Mouse (Mus musculus): Measurements from ENCODE around the gene Prpf38b.

Prpf38b gene

GRCm38 (mm10) chr3:108911548-108912413 is at the start of gene Prpf38b:
TSS of gene Prpf38b (minus strand) at chr3:108911727.
- DNase-seq (ENCODE audit: low spot score in 2 of 2), result peak; percentile 94

GRCm38 (mm10) chr3:108961226-108961625 is 49.7 kb upstream of the Prpf38b start:
- no peak for DNase-seq (ENCODE audit: low spot score in 2 of 2)

GRCm38 (mm10) chr3:108959680-108960295 is 48.3 kb upstream of the Prpf38b start:
- DNase-seq (ENCODE audit: low spot score in 2 of 2), result no peak

- no peak for DNase-seq (ENCODE audit: low spot score in 2 of 2)
These were observed 46.4 kb upstream of the Prpf38b start for GRCm38 (mm10) chr3:108957976-108958375.

GRCm38 (mm10) chr3:108940996-108941395 is 29.5 kb upstream of the Prpf38b start:
- DNase-seq (ENCODE audit: low spot score in 2 of 2), result no peak

- DNase-seq (ENCODE audit: low spot score in 2 of 2), result no peak
These were observed 28.6 kb upstream of the Prpf38b start, which contains the start of gene Gm9857 for GRCm38 (mm10) chr3:108940001-108940633. TSS of gene Gm9857 (minus strand) at chr3:108940445.

- no peak for DNase-seq (ENCODE audit: low spot score in 2 of 2)
These were observed 28.0 kb upstream of the Prpf38b start, which contains the start of gene Henmt1 for GRCm38 (mm10) chr3:108939573-108939972. TSS of gene Henmt1 (plus strand) at chr3:108939873.

GRCm38 (mm10) chr3:108938691-108939090 is 27.2 kb upstream of the Prpf38b start:
- no peak for DNase-seq (ENCODE audit: low spot score in 2 of 2)

- no peak for DNase-seq (ENCODE audit: low spot score in 2 of 2)
These were observed 22.0 kb upstream of the Prpf38b start for GRCm38 (mm10) chr3:108933557-108933956.

- no peak for DNase-seq (ENCODE audit: low spot score in 2 of 2)
These were observed 14.8 kb upstream of the Prpf38b start for GRCm38 (mm10) chr3:108926308-108926707.

- no peak for DNase-seq (ENCODE audit: low spot score in 2 of 2)
These were observed 14.2 kb upstream of the Prpf38b start for GRCm38 (mm10) chr3:108925677-108926076.

- no peak for DNase-seq (ENCODE audit: low spot score in 2 of 2)
These were observed 10.3 kb upstream of the Prpf38b start for GRCm38 (mm10) chr3:108921822-108922221.

GRCm38 (mm10) chr3:108920442-108921070 is 9.0 kb upstream of the Prpf38b start:
- DNase-seq (ENCODE audit: low spot score in 2 of 2), result no peak

- DNase-seq (ENCODE audit: low spot score in 2 of 2), result peak in 1 of 2 experiments; percentile 32
These were observed 7.3 kb upstream of the Prpf38b start for GRCm38 (mm10) chr3:108918852-108919251.

GRCm38 (mm10) chr3:108917986-108918385 is 6.5 kb upstream of the Prpf38b start:
- DNase-seq (ENCODE audit: low spot score in 2 of 2), result no peak

- no peak for DNase-seq (ENCODE audit: low spot score in 2 of 2)
These were observed 5.3 kb upstream of the Prpf38b start for GRCm38 (mm10) chr3:108916857-108917256.

- no peak for DNase-seq (ENCODE audit: low spot score in 2 of 2)
These were observed 4.5 kb upstream of the Prpf38b start for GRCm38 (mm10) chr3:108915999-108916398.

GRCm38 (mm10) chr3:108911081-108911547 is 413 bp downstream of the Prpf38b start:
- DNase-seq (ENCODE audit: low spot score in 2 of 2), result peak; percentile 80 to 86

- DNase-seq (ENCODE audit: low spot score in 2 of 2), result peak; percentile 18
These were observed 1.0 kb downstream of the Prpf38b start for GRCm38 (mm10) chr3:108910303-108911080.

GRCm38 (mm10) chr3:108902934-108903333 is 8.6 kb downstream of the Prpf38b start:
- no peak for DNase-seq (ENCODE audit: low spot score in 2 of 2)

- no peak for DNase-seq (ENCODE audit: low spot score in 2 of 2)
These were observed 9.5 kb downstream of the Prpf38b start for GRCm38 (mm10) chr3:108902038-108902437.
